Mouse (Mus musculus) kidney, embryonic 16.5 days (tissue): ENCODE measurements around the gene Il31ra. TPM values are rescaled to one million over a fixed set of nuclear protein-coding genes. Genes with fewer than 3 reads are reported as not detected.
A peak's percentile ranks its signal among the peaks of the same experiment; 100 is the strongest.

ENCODE experiments used
- ATAC-seq: fragments of 200-750 bp; cut with Nextera tagmentation; 2 replicates; pipeline ENCODE4 v1.8.0; 2017; ENCODE audit warnings: moderate TSS enrichment; ENCODE audit not compliant: low FRiP score, low TSS enrichment
- H3K27ac ChIP-seq: fragments of 300-500 bp; sonication (generic); 2 replicates; pipeline ENCODE4 v1.5.1; 2014; ENCODE audit warnings: low read length
- H3K27me3 ChIP-seq: fragments of 300-500 bp; sonication (generic); 2 replicates; pipeline ENCODE4 v1.6.1; 2014; ENCODE audit warnings: low read length, control low read depth, mixed read lengths; ENCODE audit not compliant: insufficient read depth
- H3K36me3 ChIP-seq: fragments of 300-500 bp; sonication (generic); 2 replicates; pipeline ENCODE4 v1.6.1; 2014; ENCODE audit warnings: low read length, control low read depth, mixed read lengths; ENCODE audit not compliant: insufficient read depth
- H3K4me1 ChIP-seq: fragments of 300-500 bp; sonication (generic); 2 replicates; pipeline ENCODE4 v1.6.1; 2014; ENCODE audit warnings: low read length, control low read depth, mixed read lengths; ENCODE audit not compliant: insufficient read depth
- H3K4me2 ChIP-seq: fragments of 300-500 bp; sonication (generic); replicated peaks from 2 replicates; pipeline ENCODE4 v1.6.1; 2014; ENCODE audit warnings: low read depth, low read length
- H3K4me3 ChIP-seq: fragments of 300-500 bp; sonication (generic); 2 replicates; pipeline ENCODE4 v1.5.1; 2014; ENCODE audit warnings: mild to moderate bottlenecking, low read length
- H3K9ac ChIP-seq: fragments of 300-500 bp; sonication (generic); replicated peaks from 2 replicates; pipeline ENCODE4 v1.6.1; 2014; ENCODE audit warnings: low read length
- H3K9me3 ChIP-seq: fragments of 300-500 bp; sonication (generic); 2 replicates; pipeline ENCODE4 v1.6.1; 2016; ENCODE audit warnings: low read length, control low read depth
- WGBS: fragments of 180-500 bp; shearing (Covaris S2); extraction: QIAGEN DNeasy Blood & Tissue Kit; methylation state at CpG from one replicate; pipeline ENCODE4 v1.1.7; 2014; 5-methylcytosine and 5-hydroxymethylcytosine counted together
- polyA plus RNA-seq: library from polyadenylated mRNA; unstranded; fragments of >200 nt; fragmentation: Nextera tagmentation; extraction: Ambion mirVana; gene quantifications from 2 replicates; pipeline ENCODE4 v1.2.1, GENCODE M21; 2015

Gene Il31ra
- polyA plus RNA-seq, 1 experiment from 2014 or later, result 0.09 TPM

GRCm38 (mm10) chr13:112511810-112512209 lies 82.3 kb downstream of the Il31ra start:
- no peak overlapping the region for H3K4me2 ChIP-seq
- ATAC-seq, result no peak
- H3K27ac ChIP-seq, result no peak overlapping the region
- H3K4me1 ChIP-seq, result no peaks in the 10 kb centered on the region
- H3K36me3 ChIP-seq, result 0 out of 2 replicates have a peak, but pooled peaks cover 5% of the 10 kb centered on the region
- WGBS, result 84% methylated on average over 7 of the region's 7 CpGs
- H3K9ac ChIP-seq, result no peak overlapping the region
- no peaks in the 10 kb centered on the region for H3K27me3 ChIP-seq
- H3K4me3 ChIP-seq, result no peak overlapping the region
- H3K9me3 ChIP-seq, result no peaks in the 10 kb centered on the region

- no peaks in the 10 kb centered on the region for H3K27me3 ChIP-seq
Observed at GRCm38 (mm10) chr13:112511261-112511660, 82.9 kb downstream of the Il31ra start.

GRCm38 (mm10) chr13:112510437-112511212 lies 83.5 kb downstream of the Il31ra start:
- WGBS, result 86% methylated on average over 19 of the region's 19 CpGs
- H3K36me3 ChIP-seq, result peaks cover 14% of the 10 kb centered on the region
- H3K9ac ChIP-seq, result no peak overlapping the region
- ATAC-seq, result no peak
- H3K4me1 ChIP-seq, result no peaks in the 10 kb centered on the region
- H3K27me3 ChIP-seq, result no peaks in the 10 kb centered on the region
- no peak overlapping the region for H3K27ac ChIP-seq
- H3K4me3 ChIP-seq, result no peak overlapping the region
- no peaks in the 10 kb centered on the region for H3K9me3 ChIP-seq
- no peak overlapping the region for H3K4me2 ChIP-seq

More at GRCm38 (mm10) chr13:112511261-112511660, 82.9 kb downstream of the Il31ra start:
- Histone ChIP-seq H3K4me2 (no peak overlapping the region), H3K36me3 (peaks cover 8% of the 10 kb centered on the region; the same call in 1 of the 2 replicates), H3K9me3 (no peaks in the 10 kb centered on the region), H3K9ac (no peak overlapping the region), H3K4me3 (no peak overlapping the region), H3K4me1 (no peaks in the 10 kb centered on the region), H3K27ac (no peak overlapping the region)
- ATAC-seq, result no peak
- 75% methylated on average over 11 of the region's 11 CpGs for whole genome bisulfite sequencing

GRCm38 (mm10) chr13:112509465-112509864 lies 84.7 kb downstream of the Il31ra start:
- Histone ChIP-seq H3K9me3 (no peaks in the 10 kb centered on the region), H3K4me2 (no peak overlapping the region), H3K9ac (no peak overlapping the region), H3K4me1 (no peaks in the 10 kb centered on the region), H3K27me3 (no peaks in the 10 kb centered on the region), H3K4me3 (no peak overlapping the region), H3K36me3 (peaks cover 25% of the 10 kb centered on the region), H3K27ac (no peak overlapping the region)
- 16% methylated on average over 4 of the region's 4 CpGs for WGBS
- peak; percentile 67; the same call in 1 of the 2 replicates for ATAC-seq

- peaks cover 35% of the 10 kb centered on the region for H3K36me3 ChIP-seq
- ATAC-seq, result no peak
Observed at GRCm38 (mm10) chr13:112508487-112508886, 85.7 kb downstream of the Il31ra start.

GRCm38 (mm10) chr13:112507691-112508090 lies 86.5 kb downstream of the Il31ra start:
- Histone ChIP-seq H3K4me3 (no peak overlapping the region), H3K27me3 (no peaks in the 10 kb centered on the region), H3K9ac (no peak overlapping the region), H3K4me1 (no peaks in the 10 kb centered on the region), H3K9me3 (no peaks in the 10 kb centered on the region), H3K27ac (no peak overlapping the region), H3K36me3 (peaks cover 41% of the 10 kb centered on the region), H3K4me2 (no peak overlapping the region)
- 72% methylated on average over 13 of the region's 13 CpGs for WGBS
- ATAC-seq, result no peak

More at GRCm38 (mm10) chr13:112508487-112508886, 85.7 kb downstream of the Il31ra start:
- Histone ChIP-seq H3K4me3 (no peak overlapping the region), H3K27ac (no peak overlapping the region), H3K9me3 (no peaks in the 10 kb centered on the region), H3K4me2 (no peak overlapping the region), H3K27me3 (no peaks in the 10 kb centered on the region), H3K4me1 (no peaks in the 10 kb centered on the region), H3K9ac (no peak overlapping the region)
- WGBS, result 90% methylated on average over 5 of the region's 5 CpGs

GRCm38 (mm10) chr13:112506766-112507165 lies 87.4 kb downstream of the Il31ra start:
- no peaks in the 10 kb centered on the region for H3K4me1 ChIP-seq
- peaks cover 43% of the 10 kb centered on the region for H3K36me3 ChIP-seq
- H3K9me3 ChIP-seq, result no peaks in the 10 kb centered on the region
- no peaks in the 10 kb centered on the region for H3K27me3 ChIP-seq
- H3K27ac ChIP-seq, result no peak overlapping the region
- ATAC-seq, result no peak
- H3K4me3 ChIP-seq, result no peak overlapping the region
- WGBS, result 76% methylated on average over 13 of the region's 13 CpGs
- H3K9ac ChIP-seq, result no peak overlapping the region
- H3K4me2 ChIP-seq, result no peak overlapping the region

- H3K4me2 ChIP-seq, result no peak overlapping the region
- no peak overlapping the region for H3K4me3 ChIP-seq
- WGBS, result 93% methylated on average over 6 of the region's 6 CpGs
- no peak for ATAC-seq
- H3K9me3 ChIP-seq, result no peaks in the 10 kb centered on the region
- no peak overlapping the region for H3K27ac ChIP-seq
- no peaks in the 10 kb centered on the region for H3K27me3 ChIP-seq
- H3K36me3 ChIP-seq, result peaks cover 51% of the 10 kb centered on the region
- no peaks in the 10 kb centered on the region for H3K4me1 ChIP-seq
- H3K9ac ChIP-seq, result no peak overlapping the region
Observed at GRCm38 (mm10) chr13:112505436-112505835, 88.7 kb downstream of the Il31ra start.

- H3K4me1 ChIP-seq, result no peaks in the 10 kb centered on the region
- H3K9ac ChIP-seq, result no peak overlapping the region
- no peak overlapping the region for H3K27ac ChIP-seq
- no peak for ATAC-seq
- WGBS, result 86% methylated on average over 13 of the region's 13 CpGs
- H3K9me3 ChIP-seq, result no peaks in the 10 kb centered on the region
- H3K4me2 ChIP-seq, result no peak overlapping the region
- peaks cover 59% of the 10 kb centered on the region for H3K36me3 ChIP-seq
- H3K27me3 ChIP-seq, result no peaks in the 10 kb centered on the region
- H3K4me3 ChIP-seq, result no peak overlapping the region
Observed at GRCm38 (mm10) chr13:112503846-112504245, 90.3 kb downstream of the Il31ra start.

GRCm38 (mm10) chr13:112500466-112500865 lies 93.7 kb downstream of the Il31ra start:
- Histone ChIP-seq H3K9ac (no peak overlapping the region), H3K4me2 (no peak overlapping the region), H3K27ac (no peak overlapping the region), H3K27me3 (no peaks in the 10 kb centered on the region), H3K36me3 (peaks cover 68% of the 10 kb centered on the region), H3K9me3 (no peaks in the 10 kb centered on the region), H3K4me3 (no peak overlapping the region), H3K4me1 (no peaks in the 10 kb centered on the region)
- WGBS, result 92% methylated on average over 9 of the region's 9 CpGs
- ATAC-seq, result no peak
